Mouse (Mus musculus) adipocyte (in vitro differentiated cells): ENCODE results near the gene Csrnp1.

ENCODE experiments used
- DNase-seq: peaks from one replicate; pipeline ENCODE4 v3.0.0-alpha.2; 2016; ENCODE audit warnings: low spot score

Gene Csrnp1

DNA sequence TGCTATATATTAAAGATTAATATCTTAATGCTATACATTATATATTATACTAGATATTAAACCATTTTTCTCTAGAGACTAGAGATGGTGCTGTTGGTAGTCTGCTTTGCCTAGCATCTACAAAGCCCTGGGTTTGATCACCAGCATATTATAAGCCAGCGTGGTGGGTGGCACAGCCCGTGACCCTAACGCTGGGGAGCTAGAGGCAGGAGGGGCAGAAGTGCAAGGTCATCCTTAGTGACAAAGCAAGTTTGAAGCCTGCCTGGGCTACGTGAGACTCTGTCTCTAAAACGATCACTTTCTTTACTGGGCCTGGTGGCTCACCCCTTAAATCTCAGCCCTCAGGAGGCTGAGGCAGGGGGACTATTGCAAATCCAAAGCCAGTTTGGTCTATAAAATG lies 18.4 kb upstream of the Csrnp1 start:
- DNase-seq: no peak

DNA sequence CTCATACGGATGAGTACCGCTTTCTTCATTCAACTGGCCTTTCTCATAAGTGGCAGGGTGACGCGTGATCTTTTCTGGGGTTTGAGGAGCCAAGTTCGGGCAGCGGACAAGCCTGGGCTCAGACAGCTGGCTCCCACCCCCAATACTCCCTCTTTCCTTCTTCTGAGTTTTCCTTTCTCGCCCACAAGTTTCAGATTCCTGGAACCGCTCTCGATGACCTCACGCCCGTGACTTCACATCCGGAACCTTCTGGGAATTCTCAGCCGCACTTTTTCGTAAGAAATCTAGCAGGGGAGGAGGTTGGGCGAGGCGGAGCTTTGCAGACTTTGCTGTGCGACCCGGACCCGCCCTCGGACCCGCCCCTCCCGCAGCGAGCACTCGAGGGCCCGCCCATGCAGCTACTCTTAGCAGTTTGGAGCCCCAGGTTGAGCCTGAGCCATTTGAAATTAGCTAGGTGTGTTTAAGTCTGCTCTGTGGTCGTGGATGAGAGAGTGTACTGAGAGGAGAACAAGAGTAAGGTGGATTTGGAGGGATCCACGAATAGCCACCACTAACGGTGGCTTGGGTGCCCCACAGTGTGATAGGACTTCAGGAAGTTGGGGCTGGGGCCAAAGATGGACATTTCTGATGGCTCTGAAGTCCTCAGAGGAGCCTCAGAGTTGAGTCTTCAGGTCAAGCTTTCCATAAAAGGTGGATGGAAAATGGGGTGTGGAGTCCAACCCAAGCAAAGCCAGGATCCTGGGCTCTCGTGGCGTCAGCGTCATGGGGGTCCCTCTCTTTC lies 17.7 kb upstream of the Csrnp1 start:
- peak; percentile 77 for DNase-seq

DNA sequence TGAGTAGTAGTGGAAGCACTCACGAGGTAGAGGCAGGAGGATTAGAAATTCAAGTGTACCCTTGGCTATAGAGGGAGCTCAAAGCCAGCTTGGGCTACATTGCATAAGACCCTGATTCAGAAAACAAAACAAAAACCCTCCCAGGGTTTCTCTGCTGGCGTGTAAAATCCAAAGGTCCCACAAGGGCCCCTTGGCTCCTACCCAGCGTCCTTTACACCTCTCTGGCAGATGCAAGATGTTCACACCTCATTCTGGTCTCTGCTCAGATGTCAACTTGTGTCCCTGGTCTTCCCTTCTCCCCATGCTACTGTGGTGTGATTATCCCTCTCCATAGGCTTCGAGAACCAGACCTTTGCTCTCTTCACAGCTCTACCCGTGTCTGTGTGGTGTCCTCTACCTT lies 16.3 kb upstream of the Csrnp1 start:
- DNase-seq: no peak

DNA sequence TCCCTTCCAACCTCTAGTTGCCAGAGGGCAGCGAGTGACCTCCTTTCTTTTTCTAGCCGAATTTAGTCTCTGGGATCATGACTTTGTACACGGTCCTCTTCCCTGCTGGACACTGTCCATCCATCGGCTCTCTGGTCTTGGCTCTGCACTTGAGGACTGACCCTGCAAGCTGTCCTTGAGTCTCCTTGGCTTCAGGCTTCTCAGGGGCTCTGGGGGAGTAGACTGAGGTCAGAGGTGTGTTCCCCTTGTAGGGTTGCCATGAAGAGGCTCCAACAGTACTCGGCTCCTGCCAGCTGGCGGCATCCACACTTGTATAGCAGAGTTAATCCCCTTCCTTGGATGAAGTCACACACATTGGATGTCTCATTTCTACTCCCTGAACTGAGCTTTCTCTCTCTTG lies 15.2 kb upstream of the Csrnp1 start:
- no peak for DNase-seq

DNA sequence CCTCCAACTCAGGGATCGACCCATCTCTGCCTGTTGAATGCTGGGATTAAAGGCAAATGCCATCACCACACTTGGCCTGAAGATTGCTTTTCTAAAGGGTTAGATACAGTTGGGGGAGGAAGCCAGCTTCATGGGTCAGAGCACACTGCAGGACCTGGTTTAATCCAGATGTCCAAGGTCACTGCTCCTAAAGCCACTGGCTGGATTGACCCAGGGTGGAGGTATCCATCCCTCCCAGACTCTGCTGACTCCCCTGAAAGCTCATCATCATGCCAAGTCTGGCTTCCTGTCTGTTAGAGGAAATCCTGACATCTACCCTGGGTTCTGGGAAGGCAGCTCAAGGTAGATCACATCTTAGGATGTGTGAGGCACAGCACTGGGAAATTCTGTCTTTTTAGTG lies 14.3 kb upstream of the Csrnp1 start:
- no peak for DNase-seq

DNA sequence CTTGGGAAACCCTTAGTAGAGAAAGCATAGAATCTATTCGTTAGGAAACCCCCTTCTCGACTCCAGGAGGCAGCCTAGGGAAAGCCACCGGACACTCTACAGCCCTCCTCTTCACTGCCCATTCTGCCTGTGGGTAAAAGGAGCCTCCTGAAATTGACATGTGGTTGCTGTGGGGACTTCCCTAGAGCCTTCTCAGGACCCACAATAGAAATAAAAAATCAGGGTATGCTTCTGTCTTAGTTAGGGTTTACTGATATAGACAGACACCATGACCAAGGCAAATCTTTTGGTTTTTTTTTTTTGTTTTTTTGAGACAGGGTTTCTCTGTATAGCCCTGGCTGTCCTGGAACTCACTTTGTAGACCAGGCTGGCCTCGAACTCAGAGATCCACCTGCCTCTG lies 11.6 kb upstream of the Csrnp1 start:
- DNase-seq: no peak

DNA sequence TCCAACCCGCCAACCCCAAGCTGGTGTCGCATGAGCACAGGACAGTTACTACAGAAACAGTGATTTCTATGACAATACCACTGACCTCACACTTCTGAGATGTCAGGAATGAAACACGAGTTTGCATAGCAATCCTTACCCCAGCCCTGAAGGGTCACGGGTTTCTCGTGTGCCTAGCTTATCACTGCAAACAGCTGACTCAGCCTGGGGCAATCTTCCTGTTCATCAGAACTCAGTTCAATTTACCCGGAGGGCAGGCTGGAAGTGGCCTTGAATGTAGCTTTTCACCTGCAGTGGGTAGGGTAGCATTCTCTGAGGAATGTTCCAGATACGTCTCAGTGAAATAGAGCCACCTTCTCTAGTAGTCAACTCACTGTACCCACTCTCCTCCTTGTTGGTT lies 9.7 kb upstream of the Csrnp1 start:
- DNase-seq: no peak

DNA sequence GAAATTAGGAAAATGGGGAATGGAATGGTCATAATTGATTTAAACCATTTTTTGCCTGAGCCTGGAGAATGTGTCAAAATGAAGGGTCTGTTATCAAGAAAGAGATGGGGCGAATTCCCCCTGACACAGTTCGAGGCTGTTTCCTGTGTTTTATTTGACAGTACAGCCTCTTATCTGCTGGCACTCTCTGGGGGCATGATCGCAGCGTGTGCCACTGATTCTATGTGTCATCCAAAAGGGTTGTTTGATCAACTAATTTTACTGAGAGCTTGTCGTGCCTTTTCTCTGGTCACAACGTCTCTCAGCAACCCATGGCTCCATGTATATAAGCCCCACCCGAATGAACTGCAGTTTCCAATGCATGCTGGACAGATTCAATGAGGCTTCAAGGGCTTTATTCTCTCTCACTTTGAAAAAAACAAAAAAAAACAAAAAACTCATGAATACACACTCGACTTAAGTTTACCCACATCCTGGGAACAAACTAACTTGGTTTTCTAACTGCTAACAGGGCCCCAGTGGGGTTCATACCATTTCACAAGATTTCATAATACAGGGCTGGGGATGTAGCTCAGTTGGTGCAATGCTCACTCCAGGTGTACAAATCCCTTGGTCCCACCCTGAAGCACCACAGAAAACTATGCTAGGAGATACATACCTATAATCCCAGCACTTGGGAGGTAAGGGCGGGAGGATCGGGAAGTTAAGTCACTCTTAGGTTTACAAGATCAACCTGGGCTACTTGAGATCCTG lies 8.8 kb upstream of the Csrnp1 start:
- DNase-seq: no peak

DNA sequence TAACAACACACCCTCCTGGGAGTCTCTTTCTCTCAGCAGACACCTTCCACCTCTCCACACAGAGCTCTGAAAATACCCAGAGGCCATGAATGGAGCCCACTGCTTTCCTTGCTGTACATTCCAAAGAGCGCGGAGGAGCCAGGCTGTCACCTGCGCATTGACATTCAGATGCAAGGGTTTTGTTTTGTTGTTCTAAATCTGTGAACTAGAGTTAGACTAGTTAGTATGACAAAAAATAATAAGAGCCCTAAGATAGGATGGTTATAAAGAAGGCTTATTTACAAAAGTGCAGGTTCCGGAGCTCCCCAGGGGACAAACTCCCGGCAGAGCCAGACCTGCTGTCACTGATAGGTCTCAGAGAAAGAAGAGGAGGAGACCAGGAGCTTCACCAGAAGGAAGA lies 6.9 kb upstream of the Csrnp1 start:
- no peak for DNase-seq

DNA sequence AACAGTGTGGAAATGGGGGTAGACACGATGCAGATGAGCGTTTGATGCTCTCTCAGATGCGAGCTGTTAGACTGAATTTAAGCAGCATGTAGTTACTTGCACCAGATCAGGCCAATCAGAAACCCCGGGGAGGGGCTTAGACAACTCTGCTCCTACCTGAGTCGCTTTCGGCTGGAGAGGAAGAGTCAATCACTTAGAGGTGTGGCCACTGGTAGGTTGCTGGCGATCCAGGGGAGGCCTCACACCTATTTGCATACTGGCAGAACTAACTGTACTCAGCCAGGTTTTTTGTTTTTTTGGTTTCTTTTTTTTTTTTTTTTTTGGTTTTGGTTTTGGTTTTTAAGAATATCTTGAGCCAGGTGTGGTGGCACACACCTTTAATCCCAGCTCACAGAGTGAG lies 3.8 kb upstream of the Csrnp1 start:
- DNase-seq: no peak

DNA sequence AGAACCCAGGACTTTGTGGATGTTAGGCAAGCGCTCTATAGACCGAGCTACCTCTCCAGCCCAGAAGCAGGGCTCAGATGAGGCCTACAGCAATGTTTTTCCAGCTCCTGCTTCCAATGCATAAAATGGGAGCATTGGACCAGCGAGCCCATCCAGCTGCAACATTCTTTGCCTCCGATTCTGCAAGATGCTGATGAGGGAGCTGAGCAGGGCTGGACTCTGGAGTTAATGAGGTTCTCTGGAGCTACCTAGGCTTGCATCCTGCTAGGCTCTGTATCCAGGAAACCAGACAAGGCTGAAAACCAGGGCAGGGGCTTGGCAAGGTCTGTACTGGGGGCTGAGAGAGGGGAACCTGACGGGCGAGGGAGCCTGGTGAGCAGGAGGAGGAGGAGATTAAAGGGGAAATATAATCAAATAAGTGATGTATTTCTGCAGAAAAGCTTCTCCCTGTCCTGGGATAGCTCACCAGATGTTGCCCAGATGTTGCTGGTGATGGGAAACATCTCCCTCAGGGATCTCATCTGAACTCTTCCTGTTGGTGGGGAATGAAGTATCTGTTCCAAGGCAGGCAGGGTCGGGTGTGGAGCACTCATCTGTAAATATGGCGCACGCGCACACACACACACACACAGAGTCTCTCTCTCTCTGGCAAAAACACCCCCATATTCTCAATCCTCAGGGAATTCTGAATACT lies 1.6 kb upstream of the Csrnp1 start:
- DNase-seq: no peak

DNA sequence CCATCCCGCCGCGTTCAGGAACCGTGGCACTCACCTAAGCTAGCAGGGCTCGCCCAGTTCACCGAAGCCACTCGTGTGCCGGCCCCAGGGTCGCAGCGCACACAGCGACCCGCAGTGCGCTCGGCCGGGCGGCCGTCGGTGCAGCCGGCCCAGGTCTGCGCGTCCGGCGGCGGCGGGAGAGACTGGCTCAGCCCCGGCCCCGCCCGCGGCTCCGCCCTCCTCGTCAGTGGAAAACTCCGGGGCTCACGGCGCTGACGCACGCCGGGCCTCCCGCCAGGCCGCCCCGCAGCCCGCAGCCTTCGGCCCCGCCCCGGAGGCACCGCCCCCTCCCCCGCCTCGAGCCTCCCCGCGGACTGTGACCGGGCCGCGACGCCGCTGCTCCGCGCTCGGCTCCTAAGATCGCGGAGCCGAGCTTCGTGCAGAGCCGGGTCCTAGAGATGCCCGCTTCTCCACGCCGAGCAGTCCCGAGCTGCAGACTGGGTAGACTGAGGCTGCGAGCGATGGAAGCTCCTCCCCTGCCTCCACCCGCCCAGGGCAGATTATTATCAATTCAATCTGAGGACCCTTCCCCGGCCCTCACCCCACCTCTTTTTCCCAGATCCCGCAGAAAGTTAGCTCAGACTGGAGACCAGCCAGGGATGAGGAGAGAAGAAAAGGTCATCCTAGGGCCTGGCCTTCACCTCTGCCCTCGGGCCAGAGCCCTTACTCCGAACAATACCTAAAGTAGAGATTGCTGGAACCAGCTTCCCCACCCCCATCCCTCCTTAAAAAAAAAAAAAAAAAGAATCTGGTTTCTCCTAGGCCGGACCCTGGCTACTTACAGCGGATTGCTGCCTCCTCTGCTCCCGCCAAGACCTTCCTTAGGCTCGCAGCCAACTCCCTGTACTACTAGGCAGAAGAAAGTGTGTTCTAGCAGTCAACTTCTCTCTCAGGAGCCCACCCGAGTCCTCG lies 598 bp downstream of the Csrnp1 start:
- peak; percentile 66 for DNase-seq

DNA sequence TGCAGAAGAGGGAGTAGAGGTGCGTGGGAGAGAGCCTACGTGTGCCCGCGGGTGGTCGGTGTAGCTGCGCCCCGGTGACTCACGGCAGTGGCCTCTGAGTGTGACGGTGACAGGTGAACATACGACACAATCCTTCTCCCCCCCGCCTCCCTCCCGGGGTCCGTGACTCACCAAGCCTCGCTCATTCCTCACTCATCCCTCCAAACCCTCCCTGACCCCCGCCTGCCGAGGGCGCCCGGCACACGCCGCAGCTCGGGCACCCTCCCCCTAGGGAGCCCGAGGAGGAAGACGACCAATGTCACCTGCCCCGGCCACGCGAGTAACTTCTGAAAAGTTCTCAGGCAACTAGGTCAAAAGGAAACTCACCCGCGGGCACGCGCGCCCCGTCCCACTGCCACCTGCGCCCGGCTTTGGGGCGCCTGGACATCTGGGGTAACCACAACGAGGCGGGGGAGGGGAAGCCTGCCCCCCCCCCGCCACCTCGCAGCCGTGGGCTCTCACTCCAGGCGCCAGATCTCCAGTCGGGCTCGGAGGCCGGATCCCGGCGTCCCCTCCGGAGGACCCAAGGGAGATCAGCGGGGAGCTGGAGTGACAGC lies 1.4 kb downstream of the Csrnp1 start:
- DNase-seq: peak; percentile 22

DNA sequence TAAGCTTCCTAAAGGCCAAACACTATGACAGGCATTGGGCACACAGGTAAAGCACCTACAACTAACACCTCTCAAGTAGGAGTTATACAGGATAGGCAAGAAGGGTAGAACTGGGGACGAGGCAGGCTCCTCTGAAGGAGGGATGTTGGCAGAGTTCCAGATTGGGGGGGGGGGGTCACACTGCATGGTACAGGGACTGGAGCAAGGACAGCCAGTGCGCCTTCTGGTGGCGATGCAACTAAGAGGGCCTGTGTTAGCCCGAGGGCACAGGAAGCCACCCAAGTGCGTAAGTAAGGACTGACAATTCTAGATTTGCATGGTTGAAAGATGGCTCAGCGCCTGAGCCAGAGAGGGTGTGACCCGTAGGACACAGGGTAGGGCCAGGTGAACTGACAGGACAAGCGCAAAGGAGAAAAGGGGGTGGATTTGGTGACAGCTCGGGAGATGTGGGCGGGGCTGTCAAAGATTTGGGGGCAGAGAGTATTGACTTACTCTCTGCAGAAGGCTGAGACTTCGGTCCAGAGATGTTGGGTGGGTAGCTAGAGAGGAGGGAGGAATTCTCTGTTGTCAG lies 2.1 kb downstream of the Csrnp1 start:
- DNase-seq: peak; percentile 62

DNA sequence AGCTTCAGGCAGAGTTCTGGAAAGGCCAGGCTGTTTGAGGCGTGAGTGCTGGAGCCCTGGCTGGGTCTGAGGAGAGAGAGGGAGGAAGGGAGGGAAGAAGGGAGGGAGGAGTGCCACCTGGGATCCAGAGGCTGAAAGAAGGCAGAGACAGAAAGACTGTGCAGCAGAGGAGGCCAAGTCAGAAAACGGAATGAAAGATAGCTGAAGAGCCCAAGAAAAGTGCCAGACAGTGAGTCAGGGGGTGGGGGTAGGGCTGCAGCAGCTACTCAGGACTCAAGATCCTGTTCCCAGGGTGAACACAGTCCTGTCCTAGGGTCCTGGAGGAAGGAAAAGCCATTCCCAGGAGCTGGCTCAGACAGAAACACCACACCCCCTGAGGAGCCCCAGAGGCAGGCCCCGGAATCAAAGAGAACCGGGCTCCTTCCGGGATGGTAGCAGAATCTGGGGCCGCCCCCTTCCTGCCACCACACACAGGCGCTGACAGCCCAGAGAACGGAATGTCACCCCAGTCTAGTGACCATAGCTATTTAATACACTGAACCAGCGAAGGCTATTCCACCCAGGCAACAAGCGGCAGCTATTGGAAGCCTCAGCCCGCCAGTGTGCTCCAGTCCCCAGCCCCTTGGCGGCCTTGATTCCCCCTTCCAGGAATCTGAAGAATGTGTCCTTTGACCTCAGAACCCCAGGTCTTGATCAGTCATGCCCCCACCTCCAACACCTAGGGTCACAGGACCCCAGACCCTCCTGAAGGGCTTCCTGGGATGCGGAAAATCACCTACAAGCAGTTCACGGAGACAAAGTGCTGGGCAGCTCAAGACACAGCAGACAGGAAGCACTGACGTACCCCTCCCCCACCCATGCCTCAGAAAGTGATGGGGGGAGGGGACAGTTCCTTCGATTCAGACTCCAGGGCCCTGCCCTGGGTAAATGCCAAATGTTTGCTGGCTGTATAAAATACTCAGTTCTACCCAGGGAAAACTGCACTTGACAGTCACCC lies 3.0 kb downstream of the Csrnp1 start:
- DNase-seq: peak; percentile 78

DNA sequence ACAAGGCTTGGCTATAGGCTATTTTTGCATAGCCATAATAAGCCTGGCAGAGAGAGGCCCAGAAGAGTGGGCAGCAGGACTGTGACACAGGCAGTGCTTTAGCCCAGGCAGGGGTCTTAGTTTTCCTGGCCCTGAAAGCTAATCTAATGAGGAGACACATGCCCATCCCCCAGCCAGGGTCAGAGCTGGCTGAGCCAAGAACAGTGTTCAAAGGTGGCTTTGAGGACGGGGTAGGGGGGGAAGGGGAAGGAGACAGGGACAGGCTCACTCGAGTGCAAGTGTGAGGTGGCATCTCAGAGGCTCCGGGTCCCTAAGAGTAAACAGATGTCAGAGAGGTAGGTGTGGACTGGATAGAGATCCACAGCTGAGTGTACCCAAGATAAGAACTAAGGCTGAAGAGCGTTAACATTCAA lies 3.7 kb downstream of the Csrnp1 start:
- no peak for DNase-seq

DNA sequence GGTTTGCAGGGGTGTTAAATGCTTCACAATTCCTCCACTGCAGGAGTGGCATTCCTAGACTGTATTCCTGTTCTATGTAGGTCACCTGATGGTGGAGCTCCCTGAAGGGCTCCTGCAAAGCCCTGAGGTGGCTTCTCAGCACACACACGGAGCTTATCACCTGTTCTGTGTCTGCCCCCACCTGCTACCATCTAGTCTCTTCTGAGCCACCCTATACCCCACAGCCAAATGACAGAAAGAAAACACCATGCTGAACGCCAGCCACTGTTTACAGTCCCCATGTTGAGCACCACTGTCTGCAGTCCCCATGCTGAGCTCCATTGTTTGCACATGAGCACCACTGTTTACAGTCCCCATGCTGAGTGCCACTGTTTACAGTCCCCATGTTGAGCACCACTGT lies 4.7 kb downstream of the Csrnp1 start:
- DNase-seq: no peak

DNA sequence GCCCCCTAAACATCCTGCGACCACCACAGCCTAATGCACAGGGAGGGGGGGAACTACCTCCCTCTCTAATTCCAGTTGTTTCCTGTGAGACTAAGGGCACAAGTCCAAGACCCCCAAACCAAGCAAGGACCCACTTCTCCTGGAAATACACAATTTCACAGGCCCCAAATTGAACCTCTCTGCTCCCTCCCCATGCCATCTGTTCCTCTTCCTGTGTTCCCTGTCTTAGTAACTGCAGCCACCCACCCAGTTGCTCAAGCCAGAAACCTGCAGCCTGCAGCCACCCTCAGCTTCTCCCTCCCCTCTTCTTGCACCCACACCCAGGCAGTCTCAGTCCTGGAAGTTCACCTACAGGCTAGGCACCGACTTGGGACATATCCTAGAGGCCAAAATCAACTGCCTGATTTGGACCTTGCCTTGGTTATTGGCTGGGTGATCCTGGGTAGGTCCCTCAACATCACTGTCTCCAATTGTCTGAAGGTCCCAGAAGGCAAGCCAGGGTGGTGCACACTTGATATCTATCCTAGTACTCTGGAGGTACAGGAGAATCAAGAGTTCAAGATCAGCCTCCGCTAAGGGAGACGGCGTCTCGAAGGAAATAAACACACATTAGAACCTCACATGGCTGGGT lies 5.5 kb downstream of the Csrnp1 start:
- no peak for DNase-seq

DNA sequence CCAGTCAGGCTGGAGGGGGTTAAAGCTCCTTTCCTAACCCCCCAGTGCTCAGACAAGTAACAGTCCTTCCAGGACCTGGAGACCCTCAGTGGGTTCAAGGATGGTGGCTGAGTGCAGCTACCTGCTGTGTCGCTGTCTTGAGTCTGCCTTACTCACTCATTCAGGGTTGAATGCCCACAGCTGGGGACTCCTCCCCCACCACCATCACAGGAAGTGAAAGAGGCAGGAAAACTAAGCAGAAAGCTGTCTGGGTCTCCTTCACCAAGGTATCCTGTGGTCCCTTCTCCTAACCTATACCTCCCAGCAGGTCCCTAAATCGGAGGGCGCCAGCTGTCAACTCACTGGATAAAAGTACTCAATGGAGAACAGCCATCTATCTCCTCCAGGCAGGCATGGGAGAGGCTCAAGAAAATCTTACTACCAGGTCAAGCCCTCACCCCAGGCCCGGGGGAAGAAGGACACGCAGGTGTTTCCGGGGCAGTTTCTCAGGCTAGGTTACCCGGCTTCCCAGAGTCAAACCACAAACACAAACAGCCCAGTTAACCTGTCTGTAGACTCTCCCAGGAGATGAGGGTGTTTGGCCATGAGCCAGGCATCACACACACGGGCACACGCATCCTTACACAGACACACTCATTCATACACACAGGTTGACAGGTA lies 6.2 kb downstream of the Csrnp1 start:
- no peak for DNase-seq
